Mouse (Mus musculus) liver, postnatal 0 days (tissue): ENCODE measurements around the gene Asb16.

ENCODE experiments used
- CTCF ChIP-seq: sonication (generic); IDR thresholded peaks from 2 replicates; pipeline ENCODE4 v1.5.1; 2016; ENCODE audit warnings: antibody characterized with exemption, low read depth
- EP300 ChIP-seq: IDR thresholded peaks from 2 replicates; pipeline ENCODE4 v1.6.1; 2016; ENCODE audit warnings: antibody characterized with exemption, low read depth, mild to moderate bottlenecking

- TF ChIP-seq CTCF: no peak
- no peak for TF ChIP-seq EP300
Observed at GRCm38 (mm10) chr11:102288913-102289312, 20.4 kb downstream of the Asb16 start.
